Mouse (Mus musculus): ENCODE measurements around the gene Slc35c2. TPM values are rescaled to one million over a fixed set of nuclear protein-coding genes. Genes with fewer than 3 reads are reported as not detected.

Gene Slc35c2
- 72.8 and 73.0 TPM in 2 replicates for polyA plus RNA-seq (2016; fragmentation: Nextera tagmentation; extraction: Ambion mirVana)

DNA sequence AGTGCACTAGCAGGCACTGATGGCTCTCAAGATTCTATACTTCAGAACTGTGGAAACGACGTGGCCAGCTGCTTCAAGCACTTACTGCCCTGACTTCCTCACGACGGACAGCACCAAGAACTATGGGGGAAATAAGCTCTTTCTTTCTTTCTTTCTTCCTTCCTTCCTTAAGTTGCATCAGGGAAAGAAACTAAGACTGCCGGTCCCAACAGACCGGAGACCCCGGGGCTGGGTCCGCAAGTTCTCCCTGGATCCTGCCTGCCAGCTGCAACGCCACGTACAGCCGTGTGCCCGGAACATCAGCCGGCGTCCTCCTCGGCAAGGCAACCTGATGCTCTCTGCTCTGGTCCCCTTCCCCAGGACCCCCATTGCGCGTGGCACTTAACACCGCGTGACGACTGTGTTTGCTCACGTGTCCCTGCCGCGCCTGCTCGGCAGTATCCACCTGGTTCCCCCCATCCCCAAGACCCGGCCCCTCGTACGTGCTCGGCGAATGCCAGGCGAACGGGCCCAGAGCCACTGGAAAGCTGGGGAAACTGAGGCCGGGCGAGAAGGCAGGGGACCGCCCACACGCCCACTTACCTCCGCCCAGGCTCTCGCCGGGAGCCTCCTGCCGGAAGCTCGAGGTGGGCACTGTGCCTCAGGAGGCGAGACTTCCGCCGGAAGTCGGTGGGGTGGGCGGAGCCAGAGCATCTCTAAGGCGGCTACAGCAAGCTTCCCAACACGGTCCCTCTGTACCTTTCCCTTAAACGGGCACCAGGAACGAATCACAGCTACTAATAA is at the start of gene Slc35c2:
Slc35c2 (minus strand) TSS at position 668 of the 783 bp plus-strand sequence.
- H3K4me3 ChIP-seq: peak within 1 kb of the TSS; percentile 93
- peak; percentile 92 for DNase-seq (ENCODE audit: low spot score)
- H3K4me1 ChIP-seq: peaks cover 42% of the 10 kb centered on the region
- H3K36me3 ChIP-seq: peaks cover 45% of the 10 kb centered on the region
- no peaks in the 10 kb centered on the region for H3K27me3 ChIP-seq (ENCODE audit: low read depth, poor library complexity, severe bottlenecking)
- no peaks in the 10 kb centered on the region for H3K9me3 ChIP-seq (replicated peaks)
- 2% methylated on average over 49 of the region's 49 CpGs for WGBS
- H3K27ac ChIP-seq (replicated peaks): peak within 1 kb of the TSS; percentile 87

DNA sequence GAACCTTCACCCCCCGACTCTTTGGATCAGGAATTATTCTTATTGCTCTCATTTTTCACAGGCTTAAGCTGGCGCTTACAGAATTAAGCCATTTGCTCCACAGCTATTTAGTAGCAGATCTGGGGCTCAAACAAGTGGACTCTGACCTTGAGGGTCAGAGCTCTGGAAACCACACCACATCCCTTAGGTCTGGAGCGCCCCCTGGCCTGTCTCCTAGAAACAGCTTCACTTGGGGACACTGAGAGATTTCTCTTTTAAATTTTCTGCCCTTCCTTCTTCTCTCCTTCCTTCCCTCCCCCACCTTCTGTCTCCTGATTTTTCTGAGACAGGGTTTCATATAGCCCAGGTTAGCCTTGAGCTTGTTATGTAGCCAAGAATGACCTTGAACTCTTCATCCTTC is 49.5 kb upstream of the Slc35c2 start:
- H3K36me3 ChIP-seq: no peaks in the 10 kb centered on the region

DNA sequence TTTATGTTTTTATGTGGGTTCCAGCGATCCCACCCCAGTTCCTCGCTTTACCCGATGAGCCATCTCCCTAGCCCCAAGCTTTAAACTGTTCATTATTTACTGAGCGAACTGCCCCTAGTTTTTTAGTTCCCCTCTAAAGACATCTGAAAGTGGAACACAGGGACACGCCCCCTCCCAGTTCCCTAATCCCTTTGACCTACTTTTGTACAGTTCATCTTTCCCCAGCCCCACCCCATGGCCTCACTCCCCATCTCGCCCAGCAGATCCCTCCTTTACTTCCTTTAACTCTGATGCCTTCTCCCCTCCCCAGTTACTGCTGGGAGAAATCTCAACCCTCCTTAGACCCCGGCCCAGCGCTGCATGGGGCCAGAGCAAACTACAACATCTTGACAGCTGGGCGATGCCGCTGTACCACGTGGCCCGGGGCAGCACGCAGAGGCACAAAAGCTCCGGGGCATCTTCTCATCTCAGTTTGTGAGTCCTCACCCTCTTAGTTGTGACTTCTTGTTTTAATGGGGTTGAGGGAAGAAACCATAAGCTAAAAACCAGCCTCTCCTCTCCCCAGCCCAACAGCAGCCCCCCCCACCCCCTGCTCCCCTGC is 45.0 kb upstream of the Slc35c2 start:
- no peaks in the 10 kb centered on the region for H3K9me3 ChIP-seq (replicated peaks)
- no peak overlapping the region for H3K27ac ChIP-seq (replicated peaks)
- peaks cover 30% of the 10 kb centered on the region for H3K4me1 ChIP-seq
- peaks cover 70% of the 10 kb centered on the region for H3K27me3 ChIP-seq (ENCODE audit: low read depth, poor library complexity, severe bottlenecking)
- H3K36me3 ChIP-seq: no peaks in the 10 kb centered on the region
- no peak for DNase-seq (ENCODE audit: low spot score)
- peak overlapping the region; percentile 18; the same call in 1 of the 2 replicates for H3K4me3 ChIP-seq
- 49% methylated on average over 14 of the region's 14 CpGs for WGBS

More for the DNA sequence above, 49.5 kb upstream of the Slc35c2 start:
- 18% methylated on average over 3 of the region's 3 CpGs for WGBS
- H3K4me3 ChIP-seq: no peak overlapping the region
- peaks cover 88% of the 10 kb centered on the region for H3K27me3 ChIP-seq (ENCODE audit: low read depth, poor library complexity, severe bottlenecking)
- peak; percentile 72 for DNase-seq (ENCODE audit: low spot score)
- no peaks in the 10 kb centered on the region for H3K9me3 ChIP-seq (replicated peaks)
- peaks cover 27% of the 10 kb centered on the region for H3K4me1 ChIP-seq
- H3K27ac ChIP-seq (replicated peaks): no peak overlapping the region

DNA sequence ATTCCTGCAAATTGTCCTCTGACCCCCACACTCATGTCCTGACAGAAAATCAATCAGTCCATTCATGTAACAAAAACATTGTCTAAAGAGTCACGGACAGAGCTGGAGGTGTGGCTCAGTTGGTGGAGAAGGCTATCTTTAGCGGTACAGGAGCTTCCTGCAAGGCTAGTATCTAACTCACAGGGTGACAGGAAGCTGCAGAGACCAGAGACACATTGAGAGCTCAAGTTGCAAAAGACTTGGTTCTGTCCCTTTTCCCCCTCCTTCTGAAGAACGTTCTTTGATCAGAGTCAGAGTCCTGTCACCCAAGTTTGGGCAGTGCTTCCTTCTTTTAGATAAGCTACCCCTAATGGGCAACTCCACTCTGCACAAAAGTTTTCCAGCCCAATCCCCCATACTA is 42.0 kb upstream of the Slc35c2 start:
- no peak for DNase-seq (ENCODE audit: low spot score)
- H3K4me3 ChIP-seq: no peak overlapping the region
- 46% methylated on average over 3 of the region's 3 CpGs for WGBS
- H3K36me3 ChIP-seq: no peaks in the 10 kb centered on the region
- H3K4me1 ChIP-seq: peaks cover 37% of the 10 kb centered on the region
- peaks cover 50% of the 10 kb centered on the region for H3K27me3 ChIP-seq (ENCODE audit: low read depth, poor library complexity, severe bottlenecking)
- no peaks in the 10 kb centered on the region for H3K9me3 ChIP-seq (replicated peaks)
- no peak overlapping the region for H3K27ac ChIP-seq (replicated peaks)

DNA sequence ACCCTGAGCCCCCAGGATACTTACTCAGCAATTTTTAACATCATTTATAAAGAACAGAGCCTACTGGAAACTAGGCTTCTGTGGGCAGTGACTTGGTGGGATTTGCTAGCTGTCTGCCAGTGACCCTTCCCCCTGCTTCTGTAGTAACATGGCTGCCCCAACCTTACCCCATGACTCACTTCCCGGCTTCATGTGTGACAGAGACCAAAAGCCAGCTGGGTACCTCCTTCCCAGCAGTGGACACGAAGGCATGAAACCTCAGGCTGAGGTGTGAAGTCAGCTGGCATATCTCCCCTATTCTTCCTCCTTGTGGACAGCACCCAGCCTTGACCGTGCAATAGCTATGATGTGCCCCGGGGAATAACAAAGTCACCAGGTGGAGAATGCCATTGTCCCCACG is 41.1 kb upstream of the Slc35c2 start:
- no peak overlapping the region for H3K4me3 ChIP-seq
- no peak overlapping the region for H3K27ac ChIP-seq (replicated peaks)
- no peaks in the 10 kb centered on the region for H3K9me3 ChIP-seq (replicated peaks)
- no peaks in the 10 kb centered on the region for H3K36me3 ChIP-seq
- peaks cover 47% of the 10 kb centered on the region for H3K4me1 ChIP-seq
- H3K27me3 ChIP-seq (ENCODE audit: low read depth, poor library complexity, severe bottlenecking): peaks cover 48% of the 10 kb centered on the region
- DNase-seq (ENCODE audit: low spot score): no peak
- WGBS: 83% methylated on average over 5 of the region's 5 CpGs

DNA sequence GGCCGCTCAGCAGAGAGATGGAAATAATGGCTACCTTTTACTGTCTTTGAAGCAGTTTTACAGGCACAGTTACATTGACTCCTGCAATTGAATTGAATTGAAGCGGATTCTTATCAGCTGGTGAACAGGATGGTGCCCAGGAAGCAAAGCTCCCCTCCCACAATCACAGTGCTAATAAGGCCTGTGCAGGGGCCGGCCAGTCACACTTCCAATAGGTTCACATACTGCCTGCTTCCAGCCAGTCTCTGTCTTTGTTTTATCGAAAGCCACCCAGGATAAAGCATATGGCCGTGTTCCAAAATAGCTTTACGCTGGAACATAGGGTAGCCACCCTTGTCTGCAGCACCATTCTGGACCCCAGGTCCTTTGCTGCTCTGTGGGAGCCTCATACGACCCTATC is 39.7 kb upstream of the Slc35c2 start:
- Histone ChIP-seq H3K27me3 (ENCODE audit: low read depth, poor library complexity, severe bottlenecking) (peaks cover 40% of the 10 kb centered on the region), H3K9me3 (replicated peaks) (no peaks in the 10 kb centered on the region), H3K36me3 (no peaks in the 10 kb centered on the region; the same call in 1 of the 2 replicates), H3K4me3 (peak overlapping the region; percentile 94), H3K4me1 (peaks cover 50% of the 10 kb centered on the region), H3K27ac (replicated peaks) (peak overlapping the region; percentile 91; the same call in 1 of the 2 replicates)
- WGBS: 61% methylated on average over 7 of the region's 7 CpGs
- DNase-seq (ENCODE audit: low spot score): no peak

DNA sequence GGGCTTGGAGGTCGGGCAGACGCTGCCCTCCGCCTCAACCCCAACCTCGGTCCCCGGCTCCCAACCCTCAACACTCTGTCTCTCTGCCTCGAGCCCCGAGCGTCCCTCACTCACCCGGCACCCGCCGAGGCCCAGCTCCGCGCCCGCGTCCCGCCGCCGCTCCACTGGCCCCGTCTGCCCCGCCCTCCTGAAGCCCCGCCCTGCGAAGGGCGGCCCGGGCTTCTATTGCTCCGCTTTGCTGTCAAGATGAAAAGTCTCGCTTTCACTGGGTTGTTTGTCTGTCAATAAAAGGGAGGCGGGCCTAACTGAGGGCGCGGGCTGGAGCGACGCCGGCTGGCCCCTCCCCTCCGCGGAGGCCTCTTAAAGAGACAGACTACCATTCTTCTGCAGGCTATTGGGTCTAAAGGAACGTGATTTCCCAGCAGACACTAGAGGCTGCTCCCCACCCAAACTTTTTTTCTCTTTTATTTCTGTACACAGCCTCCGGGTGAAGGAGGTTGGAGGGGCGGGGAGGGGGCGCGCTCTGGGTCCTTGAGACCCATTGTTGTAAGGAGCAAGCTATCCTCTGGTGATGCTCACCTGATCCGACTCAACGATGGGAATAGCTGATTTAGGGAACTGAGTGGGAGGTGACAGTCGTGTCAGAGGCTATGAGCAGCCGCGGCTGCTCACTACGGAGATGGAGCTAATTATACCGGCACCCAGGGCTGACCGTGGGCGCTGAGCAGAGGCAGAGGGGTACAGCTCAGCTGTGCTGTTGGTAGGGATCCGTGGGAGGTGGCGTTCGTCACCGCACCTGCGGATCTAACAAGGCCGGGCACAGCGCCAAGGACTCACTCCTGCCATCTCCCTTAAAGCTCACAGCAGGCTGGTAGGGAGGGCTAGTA is 38.9 kb upstream of the Slc35c2 start, which contains the start of gene Elmo2:
Elmo2 (minus strand) TSS at position 176 of the 887 bp plus-strand sequence.
- WGBS: under 1% methylated on average over 55 of the region's 55 CpGs
- H3K27ac ChIP-seq (replicated peaks): peak within 1 kb of the TSS; percentile 91

DNA sequence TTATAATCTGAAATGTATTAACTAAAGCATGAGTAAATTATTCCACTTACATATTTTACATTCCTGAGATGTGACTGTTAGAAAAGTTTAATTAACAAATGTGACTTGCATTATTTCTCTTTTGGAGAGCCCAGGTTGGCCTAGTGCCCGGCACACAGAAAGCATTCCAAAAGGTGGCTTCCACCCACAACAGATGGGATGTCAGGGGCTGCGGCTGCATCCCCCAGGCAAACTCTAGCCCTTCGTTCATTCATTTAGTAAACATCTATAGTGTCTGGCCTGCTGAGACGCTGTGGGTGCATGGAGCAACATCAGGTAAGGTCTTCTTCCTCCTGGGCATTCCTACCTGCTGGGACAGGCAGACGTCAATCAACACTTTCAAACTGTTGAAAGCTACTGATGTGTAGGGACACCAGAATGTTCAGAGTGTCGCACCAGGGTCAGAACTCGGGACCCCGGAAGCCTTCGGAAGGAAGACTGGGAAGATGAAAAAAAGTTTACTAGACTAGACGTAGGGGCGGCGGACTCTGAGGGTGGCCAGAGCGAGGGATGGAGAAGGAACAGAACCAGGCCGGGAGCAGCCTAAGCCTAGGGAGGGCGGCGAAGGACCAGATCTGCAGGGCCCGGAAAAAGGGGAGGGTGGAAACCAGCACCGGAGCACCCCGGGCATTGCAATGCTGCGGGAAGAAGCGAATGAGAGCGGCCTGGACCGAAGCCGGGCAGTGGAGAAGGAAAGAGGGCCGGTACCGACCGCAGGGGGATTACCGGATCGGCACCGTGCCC is 38.0 kb upstream of the Slc35c2 start:
- 3% methylated on average over 30 of the region's 30 CpGs for WGBS
- H3K27ac ChIP-seq (replicated peaks): peak overlapping the region; percentile 91
- no peak for DNase-seq (ENCODE audit: low spot score)
- H3K27me3 ChIP-seq (ENCODE audit: low read depth, poor library complexity, severe bottlenecking): peaks cover 50% of the 10 kb centered on the region
- H3K4me3 ChIP-seq: peak overlapping the region; percentile 94
- H3K4me1 ChIP-seq: peaks cover 64% of the 10 kb centered on the region
- peaks cover 5% of the 10 kb centered on the region for H3K36me3 ChIP-seq
- no peaks in the 10 kb centered on the region for H3K9me3 ChIP-seq (replicated peaks)

More for the DNA sequence above, 38.9 kb upstream of the Slc35c2 start, which contains the start of gene Elmo2:
- Histone ChIP-seq H3K4me1 (peaks cover 56% of the 10 kb centered on the region), H3K4me3 (peak within 1 kb of the TSS; percentile 94), H3K9me3 (replicated peaks) (no peaks in the 10 kb centered on the region), H3K36me3 (peaks cover 5% of the 10 kb centered on the region), H3K27me3 (ENCODE audit: low read depth, poor library complexity, severe bottlenecking) (peaks cover 42% of the 10 kb centered on the region)
- DNase-seq (ENCODE audit: low spot score): peak; percentile 96

DNA sequence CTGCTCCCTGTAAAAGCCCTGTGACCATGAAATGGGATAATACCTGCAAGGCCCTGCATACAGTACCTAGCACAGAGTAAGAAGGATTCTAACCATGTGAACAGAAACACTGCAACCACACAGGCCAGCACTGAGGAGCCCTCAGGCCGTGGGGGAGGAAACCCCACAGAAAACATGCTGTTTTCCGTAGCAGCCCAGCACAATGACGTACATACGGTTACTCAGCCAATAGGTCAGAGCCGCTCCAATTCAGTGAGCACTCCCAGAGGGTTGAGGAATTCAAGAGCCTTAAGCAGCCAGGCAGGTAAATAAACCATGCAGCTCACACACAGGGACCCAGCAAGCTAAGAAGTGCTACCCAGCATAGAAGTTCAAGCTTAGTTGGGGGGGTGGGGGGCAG is 36.3 kb upstream of the Slc35c2 start:
- Histone ChIP-seq H3K4me1 (peaks cover 79% of the 10 kb centered on the region), H3K27me3 (ENCODE audit: low read depth, poor library complexity, severe bottlenecking) (peaks cover 60% of the 10 kb centered on the region), H3K36me3 (peaks cover 5% of the 10 kb centered on the region), H3K4me3 (0 out of 2 replicates have a peak overlapping the region, but pooled peaks have one; percentile 94), H3K27ac (replicated peaks) (peak overlapping the region; percentile 24; the same call in 1 of the 2 replicates), H3K9me3 (replicated peaks) (no peaks in the 10 kb centered on the region)
- 69% methylated on average over 5 of the region's 5 CpGs for WGBS
- no peak for DNase-seq (ENCODE audit: low spot score)

DNA sequence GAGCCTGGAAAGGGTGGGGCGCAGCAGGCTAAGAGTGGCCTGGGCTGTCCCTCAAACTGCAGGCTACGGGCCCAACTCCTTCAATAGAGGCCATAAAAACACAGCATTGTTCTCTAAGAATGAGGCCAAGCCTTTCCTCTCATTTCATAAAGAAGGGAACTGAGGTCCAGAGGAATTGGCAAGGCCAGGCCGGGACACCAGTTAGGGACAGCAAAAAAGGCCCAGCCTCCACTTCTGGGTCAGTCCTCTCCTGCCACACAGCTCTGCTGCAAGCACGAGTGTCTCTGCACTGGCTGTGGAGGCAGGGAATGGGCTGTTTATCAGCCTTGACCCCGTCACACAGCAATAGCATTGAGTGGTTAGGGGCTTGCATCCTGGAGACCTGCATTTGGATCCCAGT is 35.8 kb upstream of the Slc35c2 start:
- Histone ChIP-seq H3K36me3 (peaks cover 5% of the 10 kb centered on the region), H3K27me3 (ENCODE audit: low read depth, poor library complexity, severe bottlenecking) (peaks cover 61% of the 10 kb centered on the region), H3K4me1 (peaks cover 81% of the 10 kb centered on the region), H3K9me3 (replicated peaks) (no peaks in the 10 kb centered on the region), H3K27ac (replicated peaks) (no peak overlapping the region), H3K4me3 (no peak overlapping the region)
- 77% methylated on average over 5 of the region's 5 CpGs for WGBS
- no peak for DNase-seq (ENCODE audit: low spot score)

DNA sequence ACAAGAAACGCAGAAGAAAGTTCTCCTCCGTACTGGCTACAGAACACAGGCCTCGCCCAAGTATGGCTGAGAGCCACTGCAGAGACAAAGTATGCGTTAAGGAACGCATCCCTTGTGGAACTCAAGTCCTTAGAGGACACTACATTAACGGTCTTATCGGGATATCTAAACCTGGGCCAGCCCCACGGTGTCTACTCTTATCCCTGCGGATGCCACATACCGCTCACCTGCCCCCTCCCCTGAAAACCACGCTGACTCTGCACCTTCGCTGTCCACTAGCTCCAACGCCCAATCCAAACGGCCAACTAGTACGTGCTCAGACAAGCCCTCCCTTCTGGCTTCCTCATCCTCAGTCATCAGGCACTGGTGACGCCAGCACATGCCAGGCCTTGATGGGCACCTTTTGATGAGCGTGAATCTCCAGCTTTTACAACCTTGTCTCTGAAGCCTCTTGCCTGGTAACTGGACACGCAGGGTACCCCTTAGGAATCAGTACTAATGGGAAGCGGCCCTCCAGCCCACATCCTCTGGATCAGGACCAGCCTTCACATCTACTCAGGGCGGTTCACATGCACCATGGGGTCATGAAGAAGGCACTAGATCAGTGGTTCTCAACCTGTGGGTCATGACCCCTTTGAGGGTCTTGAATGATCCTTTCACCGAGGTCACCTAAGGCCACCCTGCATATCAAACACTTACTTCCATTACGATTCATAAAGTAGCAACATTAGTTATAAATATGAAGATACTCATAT is 34.5 kb upstream of the Slc35c2 start:
- no peak for DNase-seq (ENCODE audit: low spot score)
- no peak overlapping the region for H3K27ac ChIP-seq (replicated peaks)
- H3K36me3 ChIP-seq: peaks cover 5% of the 10 kb centered on the region
- no peaks in the 10 kb centered on the region for H3K9me3 ChIP-seq (replicated peaks)
- H3K27me3 ChIP-seq (ENCODE audit: low read depth, poor library complexity, severe bottlenecking): peaks cover 53% of the 10 kb centered on the region
- 90% methylated on average over 22 of the region's 22 CpGs for WGBS
- peaks cover 85% of the 10 kb centered on the region for H3K4me1 ChIP-seq
- H3K4me3 ChIP-seq: no peak overlapping the region
